ENCODE assay signal across 31 mouse cellular contexts in genomic region chr11:86910244-86910643, GRCm38 (mm10).
"Had no signal": no experiment of that assay in that cellular context is flagged by ENCODE, and none has a peak within 500 bp of the region (broad histone marks: within the 10 kb centered on the region; RNA-seq: fewer than 3 reads in every experiment).

No protein-coding gene starts in this region.

- H3K4me1 ChIP-seq: hindbrain, embryonic 12.5 days; hindbrain, embryonic 13.5 days; hindbrain, embryonic 15.5 days had no signal

- H3K4me3 ChIP-seq: heart, embryonic 10.5 days; heart, embryonic 12.5 days; heart, embryonic 13.5 days; heart, embryonic 15.5 days; hindbrain, embryonic 10.5 days; hindbrain, embryonic 12.5 days; hindbrain, embryonic 13.5 days; hindbrain, embryonic 15.5 days; intestine, embryonic 15.5 days; kidney, embryonic 15.5 days; layer of hippocampus, adult 2 months had no signal

- H3K9ac ChIP-seq: heart, embryonic 12.5 days; heart, embryonic 13.5 days; heart, embryonic 15.5 days; hindbrain, embryonic 12.5 days; hindbrain, embryonic 13.5 days; hindbrain, embryonic 14.5 days; hindbrain, embryonic 15.5 days; intestine, embryonic 15.5 days; kidney, embryonic 15.5 days had no signal

- H3K27ac ChIP-seq: heart, embryonic 13.5 days; heart, embryonic 15.5 days; hindbrain, embryonic 10.5 days; hindbrain, embryonic 12.5 days; hindbrain, embryonic 13.5 days; hindbrain, embryonic 14.5 days; hindbrain, embryonic 15.5 days; hindbrain, postnatal 0 days; intestine, embryonic 15.5 days; kidney, postnatal 0 days; layer of hippocampus, adult 2 months had no signal

- H3K27me3 ChIP-seq: heart, embryonic 12.5 days; heart, embryonic 13.5 days; heart, embryonic 15.5 days; hindbrain, embryonic 12.5 days; hindbrain, embryonic 13.5 days; hindbrain, embryonic 15.5 days; intestine, embryonic 15.5 days; kidney, embryonic 15.5 days had no signal

- H3K9me3 ChIP-seq: heart, embryonic 10.5 days; heart, embryonic 12.5 days; heart, embryonic 13.5 days; heart, embryonic 15.5 days; hindbrain, embryonic 10.5 days; hindbrain, embryonic 12.5 days; hindbrain, embryonic 13.5 days; hindbrain, embryonic 15.5 days; intestine, embryonic 15.5 days; kidney, embryonic 15.5 days had no signal

- DNase-seq: heart, postnatal 10 days; heart, postnatal 14 days; heart, postnatal 36 days; heart, postnatal 4 days; kidney, adult 11 months; kidney, adult 18-20 months; kidney, adult 2 months; kidney, adult 8-10 months; kidney, adult 9 months; kidney, postnatal 10 days; kidney, postnatal 14 days; kidney, postnatal 25 days; kidney, postnatal 36 days; kidney, postnatal 4 days; layer of hippocampus, adult 9-11 months; layer of hippocampus, postnatal 36 days had no signal

- H3K36me3 ChIP-seq: heart, embryonic 10.5 days; heart, embryonic 12.5 days; heart, embryonic 13.5 days; heart, embryonic 15.5 days; hindbrain, embryonic 10.5 days; hindbrain, embryonic 12.5 days; hindbrain, embryonic 13.5 days; hindbrain, embryonic 15.5 days; intestine, embryonic 15.5 days; kidney, embryonic 15.5 days had no signal

- H3K4me2 ChIP-seq: heart, embryonic 11.5 days; heart, embryonic 12.5 days; heart, embryonic 13.5 days; heart, embryonic 15.5 days; hindbrain, embryonic 12.5 days; hindbrain, embryonic 13.5 days; hindbrain, embryonic 14.5 days; hindbrain, embryonic 15.5 days; intestine, embryonic 15.5 days; kidney, embryonic 15.5 days had no signal
